Mouse (Mus musculus) megakaryocyte progenitor cell, adult 5-6 weeks (primary cell): Measurements from ENCODE around the gene Dock7. TPM values are rescaled to one million over a fixed set of nuclear protein-coding genes. Genes with fewer than 3 reads are reported as not detected.

Experiments
- ATAC-seq: replicated peaks from 2 replicates; pipeline ENCODE4 v1.8.0; 2016; ENCODE audit warnings: mild to moderate bottlenecking, moderate TSS enrichment, inconsistent platforms; ENCODE audit not compliant: poor library complexity
- total RNA-seq, 2 experiments: library from RNA; stranded (forward) in 1 of 2; stranded (reverse) in 1 of 2; fragments of 157-497, 149-512 nt in 1 of 2; fragments of 200-1000 nt in 1 of 2; gene quantifications; 2 replicates each; pipeline versions ENCODE4 v1.2.3 to v1.2.4; 2015 to 2017

Gene Dock7
- total RNA-seq, 2 experiments from 2014 or later, result 20.4 to 32.5 TPM

DNA sequence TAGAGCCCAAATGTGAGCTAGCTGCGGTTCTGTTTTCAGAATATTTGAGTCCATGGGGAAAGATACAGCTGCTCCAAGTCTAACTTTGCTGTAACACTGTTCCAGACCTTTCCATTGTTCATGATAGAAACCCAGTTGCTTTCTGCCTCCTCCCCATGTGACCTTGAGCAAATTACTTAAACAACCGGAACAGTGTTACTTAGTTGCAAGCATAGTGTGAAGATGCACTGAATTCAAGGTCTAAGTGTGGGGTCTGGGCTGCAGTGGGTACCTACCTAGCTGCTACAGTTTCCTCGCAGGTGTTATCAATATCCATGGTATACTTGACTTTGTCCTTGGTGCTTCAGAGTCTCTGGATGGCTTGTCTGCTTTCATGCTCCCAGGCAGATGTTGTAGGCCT, 1.3 kb upstream of the Dock7 start:
- ATAC-seq, result 0 out of 2 replicates have a peak, but pooled peaks have one; percentile 15

DNA sequence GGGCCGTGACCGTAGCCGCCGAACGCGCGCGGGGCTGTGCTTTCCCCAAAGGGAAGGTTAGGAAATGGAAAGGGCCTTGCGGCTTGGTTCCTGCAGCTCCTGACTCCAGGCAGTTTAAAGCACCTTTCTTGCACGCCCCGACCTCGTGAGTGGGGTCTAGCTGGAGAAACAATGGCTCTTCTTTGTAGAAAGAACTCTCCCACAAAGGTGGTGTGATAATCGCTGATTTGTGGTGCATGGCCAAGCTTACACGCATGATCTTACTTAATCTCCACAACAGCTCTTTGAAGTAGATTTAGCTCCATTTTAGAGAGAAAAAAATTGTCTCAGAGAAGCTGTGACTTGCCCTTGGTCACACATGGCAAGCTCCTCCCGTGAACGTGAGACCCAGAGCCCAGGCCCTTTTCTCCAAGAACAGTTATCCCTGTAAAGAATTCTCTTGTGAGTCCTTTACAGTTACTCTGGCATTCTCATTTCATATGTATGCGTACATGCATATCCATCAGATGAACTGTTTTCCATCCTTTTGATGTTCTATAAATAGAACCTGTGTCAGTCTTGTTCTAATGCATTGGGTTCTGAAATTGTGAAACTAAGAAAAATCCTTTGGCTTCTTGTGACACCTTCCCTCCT, 524 bp upstream of the Dock7 start:
- no peak for ATAC-seq

DNA sequence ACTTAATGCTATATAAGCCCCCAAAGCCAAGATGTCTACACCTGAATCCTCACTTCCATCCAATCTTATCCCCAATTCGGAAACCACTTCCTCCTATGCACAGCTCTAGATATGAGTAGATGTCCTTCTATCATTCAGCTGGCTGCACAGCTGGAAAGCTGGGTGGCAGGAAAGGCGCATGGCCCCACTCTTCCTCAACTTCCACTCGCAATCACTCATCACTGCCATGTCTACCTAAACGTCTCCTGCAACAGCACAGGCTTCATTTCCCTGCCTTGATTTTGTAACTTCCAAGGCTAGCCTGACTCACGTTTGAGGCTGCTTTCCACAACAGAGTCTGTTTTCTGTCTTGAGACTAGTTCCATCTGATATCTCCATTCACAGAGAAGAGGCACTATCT, 1.7 kb downstream of the Dock7 start:
- ATAC-seq, result peak; percentile 12

DNA sequence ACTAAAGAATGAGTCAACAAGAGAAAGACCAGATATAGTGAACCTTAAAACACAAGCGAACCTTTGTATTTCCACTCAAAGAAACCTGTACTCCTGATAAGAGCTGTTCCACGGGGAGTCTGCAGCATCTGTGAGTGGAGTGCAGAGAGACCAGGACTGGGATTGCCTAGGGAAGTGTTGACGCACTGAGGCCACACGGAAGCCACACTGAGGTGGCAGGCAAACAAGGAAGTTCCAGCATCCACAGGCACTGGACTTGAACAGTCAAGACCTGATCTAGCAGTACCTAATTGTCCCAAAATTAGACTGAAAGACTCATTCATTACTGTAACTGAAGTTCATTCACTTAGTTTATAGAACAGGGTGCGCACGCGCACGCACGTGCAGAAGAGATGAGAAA, 4.9 kb downstream of the Dock7 start:
- ATAC-seq, result no peak

DNA sequence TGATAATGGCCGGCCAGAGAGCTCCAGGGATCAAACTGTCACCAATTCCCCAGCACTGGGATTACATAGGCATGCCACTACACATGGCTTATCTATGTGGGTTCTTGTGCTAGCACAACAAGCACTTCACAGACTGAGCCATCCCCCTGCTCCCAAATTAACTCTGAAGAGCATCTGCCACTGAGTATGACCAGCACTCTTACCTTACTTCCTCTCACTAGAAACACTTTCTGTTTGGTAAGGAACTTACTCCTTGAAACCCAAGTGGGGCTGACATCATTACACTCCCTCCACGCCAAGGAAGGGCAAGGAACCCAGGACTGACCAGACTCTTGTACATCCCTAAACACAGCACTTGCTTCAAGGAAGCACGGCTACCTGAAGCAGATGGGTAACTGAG, 9.0 kb downstream of the Dock7 start:
- ATAC-seq, result peak; percentile 52

- ATAC-seq, result no peak
These were observed 11.9 kb downstream of the Dock7 start for GRCm38 (mm10) chr4:99108817-99109216.

GRCm38 (mm10) chr4:99102846-99103245, 17.9 kb downstream of the Dock7 start:
- ATAC-seq, result no peak

GRCm38 (mm10) chr4:99100724-99101123, 20.0 kb downstream of the Dock7 start:
- ATAC-seq, result peak; percentile 93

GRCm38 (mm10) chr4:99091777-99092176, 28.9 kb downstream of the Dock7 start:
- ATAC-seq, result no peak

- peak; percentile 8; the same call in 1 of the 2 replicates for ATAC-seq
These were observed 29.5 kb downstream of the Dock7 start for GRCm38 (mm10) chr4:99091151-99091701.

GRCm38 (mm10) chr4:99087760-99088485, 32.8 kb downstream of the Dock7 start:
- ATAC-seq, result peak; percentile 84

DNA sequence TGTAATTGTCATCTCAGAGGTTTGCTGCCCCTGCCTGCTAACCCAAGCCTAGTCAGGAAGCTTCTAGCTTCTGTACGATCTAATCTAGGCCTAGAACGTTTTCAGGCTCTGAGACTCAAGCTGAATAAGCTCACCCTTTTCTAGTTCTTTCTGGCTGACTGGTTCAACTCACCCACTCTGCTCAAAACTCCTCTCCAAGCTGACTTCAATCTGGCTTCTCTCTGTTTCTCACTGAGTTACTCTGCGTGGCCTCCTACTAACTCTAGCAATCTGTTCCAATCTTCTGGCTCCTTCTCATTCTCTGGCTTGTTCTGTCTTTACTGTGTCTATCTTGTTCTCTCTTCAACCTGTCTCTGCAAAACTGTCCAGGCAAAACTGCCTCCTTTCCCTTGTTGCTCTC, 36.9 kb downstream of the Dock7 start:
- no peak for ATAC-seq

DNA sequence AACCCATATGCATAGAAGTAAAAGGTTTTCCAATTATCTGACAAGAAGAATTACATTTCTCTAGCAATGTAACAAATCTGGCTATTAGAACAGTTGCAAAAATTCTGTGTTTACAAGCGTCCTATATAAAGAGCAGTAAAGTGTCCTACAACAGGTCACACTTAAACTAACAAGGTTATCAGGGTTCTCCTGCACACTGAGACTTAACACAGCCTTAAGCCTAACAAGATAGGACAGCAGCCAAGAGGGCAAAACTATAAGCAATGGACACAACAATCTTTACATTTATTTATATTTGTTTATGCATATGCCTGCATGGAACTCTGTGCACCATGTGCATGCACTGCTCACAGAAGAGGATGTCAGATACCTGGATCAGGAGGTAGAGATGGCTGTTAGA, 39.5 kb downstream of the Dock7 start:
- ATAC-seq, result peak; percentile 77

DNA sequence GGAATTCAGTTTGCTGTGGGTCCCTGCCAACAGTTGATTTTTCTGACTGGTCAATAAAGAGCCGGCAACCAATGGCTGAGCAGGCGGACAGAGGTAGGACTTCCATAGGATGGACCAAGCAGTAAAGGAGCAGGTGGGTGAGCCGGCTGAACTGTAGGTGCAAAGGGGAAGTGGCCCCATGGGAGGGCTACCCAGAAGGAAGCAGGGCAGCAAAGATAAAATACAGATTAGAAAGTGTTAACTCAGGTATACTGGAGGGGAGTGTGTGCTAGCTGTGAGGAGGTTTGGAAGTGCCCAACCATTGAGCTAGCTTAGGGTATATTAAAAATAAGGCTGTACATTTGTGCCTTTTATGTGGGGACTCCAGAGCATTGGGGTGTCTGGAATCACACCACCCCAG, 42.7 kb downstream of the Dock7 start:
- peak; percentile 20; the same call in 1 of the 2 replicates for ATAC-seq

- ATAC-seq, result no peak
These were observed 51.9 kb downstream of the Dock7 start for GRCm38 (mm10) chr4:99068806-99069205.

- no peak for ATAC-seq
These were observed 56.2 kb downstream of the Dock7 start for GRCm38 (mm10) chr4:99064524-99064923.

- no peak for ATAC-seq
These were observed 72.1 kb downstream of the Dock7 start for GRCm38 (mm10) chr4:99048581-99048980.

GRCm38 (mm10) chr4:99046471-99046870, 74.2 kb downstream of the Dock7 start:
- no peak for ATAC-seq

GRCm38 (mm10) chr4:99044854-99045253, 75.9 kb downstream of the Dock7 start:
- peak; percentile 95 for ATAC-seq

GRCm38 (mm10) chr4:99032921-99033320, 87.8 kb downstream of the Dock7 start:
- ATAC-seq, result peak; percentile 91

GRCm38 (mm10) chr4:99030686-99031085, 90.0 kb downstream of the Dock7 start, which contains the start of gene Angptl3:
Angptl3 (plus strand) TSS chr4:99030954.
- no peak for ATAC-seq

DNA sequence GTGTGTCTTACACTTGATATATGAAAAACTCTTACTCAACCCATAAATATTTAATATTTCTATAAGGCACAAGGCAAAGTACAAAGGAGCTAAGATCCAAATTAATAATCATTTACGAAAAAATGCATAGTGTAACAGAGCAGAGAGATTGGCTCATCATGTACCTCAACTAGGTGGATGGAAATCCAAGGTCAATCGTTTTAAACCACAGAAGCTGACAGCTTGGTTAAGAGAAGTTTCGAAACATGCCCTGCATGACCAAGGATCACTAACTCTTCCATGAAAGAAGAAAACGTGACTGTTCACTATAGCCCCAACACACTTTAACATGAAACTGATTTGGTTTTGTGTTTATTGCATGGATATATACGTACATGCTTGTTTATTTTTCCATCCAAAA, 92.3 kb downstream of the Dock7 start:
- 0 out of 2 replicates have a peak, but pooled peaks have one; percentile 20 for ATAC-seq
